Mouse (Mus musculus): Measurements from ENCODE around the gene Nfkbie.

GRCm38 (mm10) chr17:45538394-45538793, 17.1 kb upstream of the Nfkbie start:
- TF ChIP-seq POLR2A (IDR thresholded peaks at IDR 0.05; ENCODE audit: low read depth, low read length) (no peak), CTCF (IDR thresholded peaks at IDR 0.05; ENCODE audit: extremely low read depth, insufficient read depth, insufficient read length, insufficient replicate concordance) (no peak)

Measured in spleen, adult 2 months (tissue).